Mouse (Mus musculus): ENCODE measurements around the gene Apol7b.

Gene Apol7b

GRCm38 (mm10) chr15:77384340-77385030 is 62.8 kb downstream of the Apol7b start:
- no peak for DNase-seq (ENCODE audit: low spot score in 2 of 2)

GRCm38 (mm10) chr15:77382880-77383279 is 64.4 kb downstream of the Apol7b start:
- DNase-seq (ENCODE audit: low spot score in 2 of 2) = no peak

DNA sequence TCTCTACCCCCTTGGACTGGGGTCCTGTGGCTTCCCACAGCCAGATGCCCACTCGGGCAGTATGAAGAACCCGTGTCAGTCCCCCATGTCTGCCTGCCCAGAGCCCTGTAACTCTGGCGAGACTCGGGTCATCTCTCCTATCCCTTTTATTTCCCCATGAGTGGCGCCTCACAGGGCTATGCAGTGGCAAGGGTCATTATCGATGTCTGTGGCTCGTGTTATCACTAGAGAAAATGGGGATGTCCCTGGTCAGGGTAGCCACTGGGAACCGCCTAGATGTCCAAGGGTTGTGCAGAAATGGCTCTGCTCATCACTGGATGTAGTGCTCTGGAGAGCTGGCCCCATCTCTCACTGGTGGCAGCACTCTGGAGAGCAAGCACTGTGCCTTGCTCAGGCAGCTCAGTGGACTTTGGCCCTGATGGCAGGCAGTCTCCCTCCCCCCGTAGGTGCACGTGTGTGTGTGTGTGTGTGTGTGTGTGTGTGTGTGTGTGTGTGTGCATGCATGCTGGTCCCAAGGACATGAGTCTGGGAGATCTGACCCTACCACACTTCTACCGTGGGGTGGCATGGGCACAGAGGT is 64.9 kb downstream of the Apol7b start:
- no peak for DNase-seq (ENCODE audit: low spot score in 2 of 2)

DNA sequence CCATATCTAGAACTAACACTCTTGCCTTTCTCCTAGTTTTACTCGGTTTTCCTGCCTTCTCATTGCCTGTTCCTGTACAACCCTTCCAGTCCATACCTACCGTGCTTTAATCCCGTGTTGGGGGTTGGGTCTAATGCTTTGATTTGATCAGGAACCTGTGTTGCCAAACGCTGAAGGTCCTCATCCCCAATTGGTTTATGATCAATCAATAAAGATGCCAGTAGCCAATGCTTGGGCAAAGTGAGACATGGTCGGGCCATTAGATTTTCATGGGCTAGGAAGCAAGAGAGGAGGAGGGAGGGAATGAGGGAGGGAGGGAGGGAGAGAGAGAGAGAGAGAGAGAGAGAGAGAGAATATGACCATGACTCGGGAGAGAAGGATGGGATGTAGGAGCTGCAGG is 65.8 kb downstream of the Apol7b start:
- no peak for DNase-seq (ENCODE audit: low spot score in 2 of 2)

- DNase-seq (ENCODE audit: low spot score in 2 of 2) = no peak
Observed at GRCm38 (mm10) chr15:77379921-77380320, 67.4 kb downstream of the Apol7b start.

DNA sequence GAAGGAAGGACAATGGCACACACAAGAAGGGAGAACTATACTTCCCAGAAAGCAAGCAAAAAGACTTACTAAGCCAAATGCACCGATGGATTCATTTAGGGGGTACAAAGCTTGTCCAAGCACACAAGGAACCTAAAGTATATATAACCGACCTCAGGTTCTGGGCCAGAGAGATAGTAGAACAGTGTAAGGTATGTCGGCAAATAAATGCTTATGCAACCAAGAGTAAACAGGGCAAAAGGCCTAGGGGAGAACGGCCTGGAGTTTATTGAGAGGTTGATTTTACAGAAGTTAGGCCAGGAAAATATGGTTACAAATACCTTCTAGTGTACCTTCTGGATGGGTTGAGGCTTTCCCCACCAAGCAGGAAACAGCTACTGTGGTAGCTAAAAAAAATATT is 69.9 kb downstream of the Apol7b start:
- DNase-seq (ENCODE audit: low spot score in 2 of 2) = no peak

DNA sequence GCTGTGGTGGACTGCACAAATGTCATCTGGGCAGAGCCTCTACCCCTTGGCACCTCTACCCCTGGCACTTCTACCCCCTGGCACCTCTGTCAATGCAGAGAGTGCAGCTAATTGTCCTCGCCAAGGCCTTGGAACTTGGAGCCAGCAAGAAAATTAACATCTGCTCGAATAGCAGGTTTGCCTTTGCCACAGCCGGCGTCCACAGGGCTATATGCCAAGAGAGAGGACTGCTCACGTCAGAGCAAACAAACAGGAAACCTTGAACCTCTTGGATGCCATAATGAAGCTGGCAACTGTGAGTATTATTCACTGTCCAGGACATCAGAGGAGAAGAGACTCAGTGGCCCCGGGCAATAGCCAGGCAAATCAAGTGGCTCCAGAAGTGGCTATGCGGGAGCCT is 70.4 kb downstream of the Apol7b start:
- DNase-seq (ENCODE audit: low spot score in 2 of 2) = no peak
